Mouse (Mus musculus) bone marrow, adult 2 months (tissue): Measurements from ENCODE around the gene Gab1.

Experiments
- CTCF ChIP-seq: fragments of 200-500 bp; IDR thresholded peaks from 2 replicates; pipeline ENCODE4 v1.5.1; 2011; ENCODE audit warnings: low read length, control low read depth; ENCODE audit not compliant: control insufficient read depth, insufficient read depth
- POLR2A ChIP-seq: fragments of 200-500 bp; IDR thresholded peaks from 2 replicates; pipeline ENCODE4 v1.6.1; 2011; ENCODE audit warnings: low read depth, mild to moderate bottlenecking, control low read depth, low read length, borderline replicate concordance; ENCODE audit not compliant: control insufficient read depth

DNA sequence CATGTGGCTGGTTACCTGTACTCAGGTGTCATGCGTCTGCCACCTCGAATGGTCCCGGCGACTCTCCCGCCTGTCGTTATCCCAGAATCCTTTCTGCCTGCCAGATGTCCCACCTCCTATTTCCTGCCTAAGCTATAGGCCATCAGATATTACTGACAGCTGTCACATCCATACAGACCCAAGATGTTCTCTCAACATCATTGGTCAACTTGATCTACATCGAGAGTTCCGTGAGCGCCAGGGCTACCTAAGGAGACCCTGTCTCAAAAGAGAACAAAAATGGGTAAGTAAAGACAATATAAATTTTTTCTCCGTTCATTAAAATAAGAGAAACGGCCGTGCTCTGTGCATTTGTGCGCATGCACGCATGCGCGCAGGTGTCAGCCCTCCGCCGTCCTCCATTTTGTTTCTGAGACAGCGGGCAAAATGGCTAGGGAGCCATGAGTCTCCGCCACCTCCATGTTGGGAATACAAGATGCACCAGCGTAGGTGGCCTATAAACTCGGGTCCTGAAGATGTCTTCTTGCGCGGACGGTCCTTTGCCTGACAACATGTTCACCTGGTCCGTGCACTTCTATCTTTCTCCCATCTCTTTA, 21.0 kb downstream of the Gab1 start:
- no peak for TF ChIP-seq POLR2A
- no peak for TF ChIP-seq CTCF
